Mouse (Mus musculus): ENCODE measurements around the gene Spata31d1a. TPM values are rescaled to one million over a fixed set of nuclear protein-coding genes. Genes with fewer than 3 reads are reported as not detected.
"Not testable (repeated sequence)": the region's sequence is repeated elsewhere in the genome, so short reads cannot be mapped to it uniquely, and the experiment has no call there.

Spata31d1a gene
- polyA plus RNA-seq, 1 experiment from 2014 or later: 0.07 TPM

DNA sequence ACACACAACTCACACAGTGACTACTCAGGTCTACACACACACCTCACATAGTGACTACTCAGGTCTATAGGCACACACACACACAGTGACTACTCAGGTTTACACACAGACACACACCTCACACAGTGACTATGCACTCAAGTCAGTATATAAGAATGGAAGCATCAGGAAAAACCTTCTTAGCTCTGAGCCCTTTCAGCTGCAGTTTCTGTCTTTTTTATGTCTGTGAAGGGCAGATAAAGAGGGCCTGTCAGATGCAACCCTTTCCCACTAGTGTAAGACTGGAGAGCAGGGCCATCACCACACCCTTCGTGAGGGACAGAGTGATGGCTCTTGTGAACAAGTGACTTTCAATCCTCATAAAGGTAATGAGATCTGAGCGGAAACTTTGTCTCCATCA lies 28.3 kb upstream of the Spata31d1a start:
- ATAC-seq (replicated peaks; ENCODE audit: low FRiP score, low TSS enrichment, low read depth): no peak
- Histone ChIP-seq H3K27me3 (replicated peaks; ENCODE audit: control insufficient read depth, insufficient read depth, low read length) (no peaks in the 10 kb centered on the region), H3K9ac (ENCODE audit: low read length) (no peak overlapping the region), H3K4me2 (ENCODE audit: low read length) (no peak overlapping the region), H3K9me3 (ENCODE audit: control insufficient read depth, low read length) (no peaks in the 10 kb centered on the region), H3K36me3 (ENCODE audit: control insufficient read depth, insufficient read depth, low read length) (no peaks in the 10 kb centered on the region), H3K4me1 (replicated peaks; ENCODE audit: control insufficient read depth, insufficient read depth, low read length) (no peaks in the 10 kb centered on the region), H3K4me3 (ENCODE audit: low read depth, low read length) (no peak overlapping the region), H3K27ac (ENCODE audit: low read depth) (no peak overlapping the region)
- no peak for DNase-seq (ENCODE audit: low spot score)
- WGBS: 87% methylated on average over 2 of the region's 2 CpGs

GRCm38 (mm10) chr13:59735190-59735589 lies 25.1 kb upstream of the Spata31d1a start:
- Histone ChIP-seq H3K4me3 (ENCODE audit: low read depth, low read length) (no peak overlapping the region), H3K36me3 (ENCODE audit: control insufficient read depth, insufficient read depth, low read length) (no peaks in the 10 kb centered on the region), H3K4me2 (ENCODE audit: low read length) (no peak overlapping the region), H3K27ac (ENCODE audit: low read depth) (no peak overlapping the region), H3K27me3 (replicated peaks; ENCODE audit: control insufficient read depth, insufficient read depth, low read length) (no peaks in the 10 kb centered on the region), H3K9me3 (ENCODE audit: control insufficient read depth, low read length) (no peaks in the 10 kb centered on the region), H3K4me1 (replicated peaks; ENCODE audit: control insufficient read depth, insufficient read depth, low read length) (no peaks in the 10 kb centered on the region), H3K9ac (ENCODE audit: low read length) (no peak overlapping the region)
- 19% methylated on average over 3 of the region's 3 CpGs for WGBS
- no peak for DNase-seq (ENCODE audit: low spot score)
- peak; percentile 40 for ATAC-seq (replicated peaks; ENCODE audit: low FRiP score, low TSS enrichment, low read depth)

- WGBS: 24% methylated on average over 6 of the region's 6 CpGs
- not testable (repeated sequence) for H3K4me2 ChIP-seq (ENCODE audit: low read length); DNase-seq (ENCODE audit: low spot score); H3K27ac ChIP-seq (ENCODE audit: low read depth); H3K36me3 ChIP-seq (ENCODE audit: control insufficient read depth, insufficient read depth, low read length); H3K4me3 ChIP-seq (ENCODE audit: low read depth, low read length); H3K9me3 ChIP-seq (ENCODE audit: control insufficient read depth, low read length); H3K27me3 ChIP-seq (replicated peaks; ENCODE audit: control insufficient read depth, insufficient read depth, low read length); H3K4me1 ChIP-seq (replicated peaks; ENCODE audit: control insufficient read depth, insufficient read depth, low read length); H3K9ac ChIP-seq (ENCODE audit: low read length); ATAC-seq (replicated peaks; ENCODE audit: low FRiP score, low TSS enrichment, low read depth)
Observed at GRCm38 (mm10) chr13:59734347-59734746, 24.2 kb upstream of the Spata31d1a start.

GRCm38 (mm10) chr13:59733936-59734335 lies 23.8 kb upstream of the Spata31d1a start:
- no peak for DNase-seq (ENCODE audit: low spot score)
- Histone ChIP-seq H3K27ac (ENCODE audit: low read depth) (no peak overlapping the region), H3K4me2 (ENCODE audit: low read length) (no peak overlapping the region), H3K36me3 (ENCODE audit: control insufficient read depth, insufficient read depth, low read length) (no peaks in the 10 kb centered on the region), H3K4me1 (replicated peaks; ENCODE audit: control insufficient read depth, insufficient read depth, low read length) (no peaks in the 10 kb centered on the region), H3K9me3 (ENCODE audit: control insufficient read depth, low read length) (no peaks in the 10 kb centered on the region), H3K27me3 (replicated peaks; ENCODE audit: control insufficient read depth, insufficient read depth, low read length) (no peaks in the 10 kb centered on the region), H3K9ac (ENCODE audit: low read length) (no peak overlapping the region), H3K4me3 (ENCODE audit: low read depth, low read length) (no peak overlapping the region)
- 82% methylated on average over 2 of the region's 4 CpGs for WGBS
- ATAC-seq (replicated peaks; ENCODE audit: low FRiP score, low TSS enrichment, low read depth): no peak

GRCm38 (mm10) chr13:59731652-59732051 lies 21.5 kb upstream of the Spata31d1a start, which contains the start of gene Spata31d1d:
Gene Spata31d1d (minus strand): TSS chr13:59731752.
- H3K9me3 ChIP-seq (ENCODE audit: control insufficient read depth, low read length): no peaks in the 10 kb centered on the region
- H3K4me3 ChIP-seq (ENCODE audit: low read depth, low read length): no peak within 1 kb of the TSS
- WGBS: 40% methylated on average over 7 of the region's 7 CpGs
- DNase-seq (ENCODE audit: low spot score) (no peak), ATAC-seq (replicated peaks; ENCODE audit: low FRiP score, low TSS enrichment, low read depth) (no peak)
- H3K27me3 ChIP-seq (replicated peaks; ENCODE audit: control insufficient read depth, insufficient read depth, low read length): no peaks in the 10 kb centered on the region
- no peak within 1 kb of the TSS for H3K4me2 ChIP-seq (ENCODE audit: low read length)
- H3K4me1 ChIP-seq (replicated peaks; ENCODE audit: control insufficient read depth, insufficient read depth, low read length): no peaks in the 10 kb centered on the region
- no peaks in the 10 kb centered on the region for H3K36me3 ChIP-seq (ENCODE audit: control insufficient read depth, insufficient read depth, low read length)
- H3K27ac ChIP-seq (ENCODE audit: low read depth): no peak within 1 kb of the TSS
- H3K9ac ChIP-seq (ENCODE audit: low read length): no peak within 1 kb of the TSS

GRCm38 (mm10) chr13:59728378-59729093 lies 18.4 kb upstream of the Spata31d1a start:
- Histone ChIP-seq H3K9me3 (ENCODE audit: control insufficient read depth, low read length) (no peaks in the 10 kb centered on the region), H3K36me3 (ENCODE audit: control insufficient read depth, insufficient read depth, low read length) (no peaks in the 10 kb centered on the region), H3K4me2 (ENCODE audit: low read length) (no peak overlapping the region), H3K9ac (ENCODE audit: low read length) (no peak overlapping the region; the same call in 1 of the 2 replicates), H3K27ac (ENCODE audit: low read depth) (no peak overlapping the region), H3K4me1 (replicated peaks; ENCODE audit: control insufficient read depth, insufficient read depth, low read length) (no peaks in the 10 kb centered on the region), H3K4me3 (ENCODE audit: low read depth, low read length) (no peak overlapping the region), H3K27me3 (replicated peaks; ENCODE audit: control insufficient read depth, insufficient read depth, low read length) (0 out of 2 replicates have a peak, but pooled peaks cover 3% of the 10 kb centered on the region)
- WGBS: 28% methylated on average over 7 of the region's 7 CpGs
- peak; percentile 89 for DNase-seq (ENCODE audit: low spot score)
- peak; percentile 84 for ATAC-seq (replicated peaks; ENCODE audit: low FRiP score, low TSS enrichment, low read depth)

DNA sequence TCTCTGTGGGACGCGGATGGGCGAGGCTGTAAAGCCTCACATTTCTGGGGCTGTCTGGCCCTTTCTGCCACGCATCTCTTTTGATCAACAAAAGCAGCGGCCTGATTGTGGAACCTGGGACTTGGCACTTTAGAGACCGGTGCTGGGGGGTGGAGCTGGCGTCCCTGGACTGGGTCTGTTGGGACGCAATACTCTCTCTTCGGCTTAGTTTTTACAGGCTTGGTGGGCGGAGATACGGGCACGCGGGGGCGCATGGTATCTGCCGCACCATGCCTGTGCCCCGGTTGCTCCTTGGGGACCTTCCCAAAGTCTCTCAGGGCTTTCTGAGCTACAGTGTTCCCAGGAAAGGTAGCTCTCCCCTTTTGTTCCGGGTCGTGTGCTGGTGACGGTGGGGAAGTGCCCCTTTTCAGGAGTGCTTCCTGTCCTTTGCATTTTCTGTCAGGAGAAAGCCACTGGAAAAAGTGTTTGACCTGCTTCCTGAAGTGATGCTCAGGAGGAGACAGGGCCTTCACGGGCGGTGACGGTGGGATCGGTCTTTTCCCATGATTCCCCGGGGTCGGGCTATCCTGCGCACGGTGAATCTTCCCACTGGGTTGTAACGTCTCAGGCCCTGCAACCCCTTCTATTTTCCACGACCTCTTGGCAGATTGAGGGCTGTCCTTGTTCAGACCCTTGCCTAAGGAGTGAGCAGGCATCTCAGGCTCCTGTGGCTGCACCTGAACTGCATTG lies 16.2 kb upstream of the Spata31d1a start:
- no peak for ATAC-seq (replicated peaks; ENCODE audit: low FRiP score, low TSS enrichment, low read depth)
- H3K36me3 ChIP-seq (ENCODE audit: control insufficient read depth, insufficient read depth, low read length): no peaks in the 10 kb centered on the region
- H3K9ac ChIP-seq (ENCODE audit: low read length): no peak overlapping the region
- WGBS: 32% methylated on average over 29 of the region's 29 CpGs
- H3K9me3 ChIP-seq (ENCODE audit: control insufficient read depth, low read length): no peaks in the 10 kb centered on the region
- 0 out of 2 replicates have a peak overlapping the region, but pooled peaks have one; percentile 2 for H3K4me3 ChIP-seq (ENCODE audit: low read depth, low read length)
- H3K4me2 ChIP-seq (ENCODE audit: low read length): peak overlapping the region; percentile 42
- H3K27me3 ChIP-seq (replicated peaks; ENCODE audit: control insufficient read depth, insufficient read depth, low read length): 0 out of 2 replicates have a peak, but pooled peaks cover 3% of the 10 kb centered on the region
- H3K4me1 ChIP-seq (replicated peaks; ENCODE audit: control insufficient read depth, insufficient read depth, low read length): no peaks in the 10 kb centered on the region
- no peak for DNase-seq (ENCODE audit: low spot score)
- no peak overlapping the region for H3K27ac ChIP-seq (ENCODE audit: low read depth)

GRCm38 (mm10) chr13:59722089-59722488 lies 12.0 kb upstream of the Spata31d1a start:
- DNase-seq (ENCODE audit: low spot score); ATAC-seq (replicated peaks; ENCODE audit: low FRiP score, low TSS enrichment, low read depth); H3K9me3 ChIP-seq (ENCODE audit: control insufficient read depth, low read length); H3K27ac ChIP-seq (ENCODE audit: low read depth); H3K4me1 ChIP-seq (replicated peaks; ENCODE audit: control insufficient read depth, insufficient read depth, low read length); H3K9ac ChIP-seq (ENCODE audit: low read length); H3K4me3 ChIP-seq (ENCODE audit: low read depth, low read length); H3K27me3 ChIP-seq (replicated peaks; ENCODE audit: control insufficient read depth, insufficient read depth, low read length); H3K36me3 ChIP-seq (ENCODE audit: control insufficient read depth, insufficient read depth, low read length); H3K4me2 ChIP-seq (ENCODE audit: low read length): not testable (repeated sequence)
- 92% methylated on average over 1 of the region's 1 CpGs for WGBS
